Mouse (Mus musculus) megakaryocyte, embryonic 14.5 days (primary cell): ENCODE measurements around the gene Ndufs1.

Experiments
- FLI1 ChIP-seq: IDR thresholded peaks from 2 replicates; pipeline ENCODE4 v1.6.1; 2012; ENCODE audit warnings: low read length, inconsistent platforms, mixed read lengths
- GATA1 ChIP-seq: IDR thresholded peaks from 3 replicates; pipeline ENCODE4 v1.6.1; 2012; ENCODE audit warnings: mixed read lengths, low read length, inconsistent platforms, borderline replicate concordance

DNA sequence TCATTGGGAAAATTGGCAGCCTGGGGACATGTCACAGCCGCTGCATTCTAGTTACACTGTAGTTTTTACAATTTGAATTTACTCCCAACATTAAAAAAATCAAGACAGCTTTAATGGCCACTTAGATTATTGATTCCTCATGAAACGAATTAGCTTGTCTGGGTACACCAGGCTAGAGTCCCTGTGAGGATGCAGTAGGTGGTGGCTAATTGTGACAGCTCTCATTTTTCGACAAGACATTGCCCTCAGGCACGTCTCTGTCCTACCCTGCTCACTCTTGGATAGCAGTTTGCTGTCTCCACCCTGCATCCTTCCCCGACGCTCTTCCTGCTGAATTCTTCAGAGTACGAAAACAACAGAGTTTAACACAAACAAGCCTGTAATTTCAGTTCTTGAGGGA lies 38.0 kb upstream of the Ndufs1 start:
- TF ChIP-seq GATA1 (no peak), FLI1 (no peak)
